Mouse (Mus musculus) heart, postnatal 0 days (tissue): ENCODE measurements around the gene Gm37240.

Experiments used
- CTCF ChIP-seq: IDR thresholded peaks from 2 replicates; pipeline ENCODE4 v1.5.1; 2016; ENCODE audit warnings: antibody characterized with exemption, control low read depth, low read depth
- EP300 ChIP-seq: IDR thresholded peaks from 2 replicates; pipeline ENCODE4 v1.6.1; 2016; ENCODE audit warnings: antibody characterized with exemption, low read depth

DNA sequence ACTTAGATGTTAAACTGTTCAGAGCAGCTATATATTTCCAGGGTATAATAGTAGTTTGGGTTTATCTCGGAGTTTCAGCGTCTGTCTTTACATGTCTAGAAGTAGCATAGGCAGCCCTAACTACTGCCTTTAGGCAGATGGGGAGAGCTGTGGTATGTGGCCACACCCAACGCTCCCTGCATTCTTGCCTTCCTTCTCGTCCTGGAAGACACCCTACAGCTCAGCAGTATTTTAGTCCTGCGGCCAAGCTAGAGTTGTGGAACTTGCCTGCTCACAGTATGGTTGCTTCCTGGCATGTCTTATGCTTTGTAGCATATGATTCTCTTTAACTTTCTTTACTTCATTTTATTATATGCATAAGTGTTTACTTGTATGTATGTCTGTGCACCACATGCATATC, 915.8 kb downstream of the Gm37240 start:
- TF ChIP-seq CTCF (no peak), EP300 (no peak)
